Comparison of ENCODE assay signal across 8 mouse cellular contexts in the genomic region with DNA sequence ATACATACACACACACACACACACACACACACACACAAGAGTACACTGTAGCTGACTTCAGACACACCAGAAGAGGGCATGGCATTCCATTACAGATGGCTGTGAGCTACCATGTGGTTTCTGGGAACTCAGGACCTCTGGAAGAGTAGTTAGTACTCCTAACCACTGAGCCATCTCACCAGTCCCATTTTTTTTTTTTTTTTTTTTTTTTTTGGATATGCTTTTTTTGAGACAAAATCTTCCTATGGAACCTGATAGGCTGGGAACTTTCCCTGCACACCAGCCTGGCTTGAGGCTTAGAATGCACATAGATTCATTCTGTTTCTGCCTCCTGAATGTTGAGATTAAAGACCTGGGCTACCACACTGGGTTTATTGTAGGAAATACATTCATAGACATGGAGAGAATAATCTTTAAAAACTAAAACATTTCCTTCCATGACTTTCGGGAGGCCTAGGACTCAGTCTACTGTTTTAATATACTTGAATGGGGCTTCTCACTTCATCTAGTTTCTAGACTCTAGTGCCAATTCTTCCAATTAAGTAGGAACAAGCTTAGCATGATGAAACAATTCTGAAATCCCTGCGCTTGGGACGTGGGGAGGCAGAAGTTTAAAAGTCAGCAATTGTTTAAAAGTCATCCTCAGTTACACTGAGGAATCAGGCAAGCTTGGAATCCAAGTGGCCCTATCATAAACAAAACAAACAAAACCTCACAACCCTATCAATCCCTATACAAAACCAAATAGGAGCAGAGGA. TPM values are rescaled to one million over a fixed set of nuclear protein-coding genes. Genes with fewer than 3 reads are reported as not detected.
A peak's percentile ranks its signal among the peaks of the same experiment; 100 is the strongest.
DNase-seq lines count a peak whose midpoint lies in the region; ATAC-seq and TF ChIP-seq lines count a peak whose summit lies in the region.

No protein-coding gene starts in this region.

- no peak for DNase-seq in left cerebral cortex, adult 2 months (ENCODE audit: extremely low spot score in 1 of 2, low spot score in 2 of 2)
- no peak for DNase-seq in left cerebral cortex, postnatal 14 days (ENCODE audit: low spot score in 2 of 2)
- DNase-seq in limb, embryonic 10.5 days (ENCODE audit: low spot score), result no peak
- DNase-seq in right cerebral cortex, postnatal 4 days, result no peak
- no peak for DNase-seq in cerebellum, adult 9-11 months

- intact Hi-C loops in left cerebral cortex, adult 2 months (cut with DNase I), result no loop called here
- intact Hi-C loops in left cerebral cortex, postnatal 14 days (cut with DNase I), result no loop called here

- peak overlapping the region; percentile 58; the same call in 1 of the 2 replicates for H3K27ac ChIP-seq in left cerebral cortex, adult 2 months
- peak overlapping the region; percentile 96 for H3K27ac ChIP-seq in limb, embryonic 10.5 days
- H3K27ac ChIP-seq in neural tube, embryonic 13.5 days (replicated peaks), result no peak overlapping the region

- H3K36me3 ChIP-seq in limb, embryonic 10.5 days, result peaks cover 34% of the 10 kb centered on the region
- no peaks in the 10 kb centered on the region for H3K36me3 ChIP-seq in neural tube, embryonic 13.5 days

- H3K4me2 ChIP-seq in neural tube, embryonic 13.5 days, result peak overlapping the region; percentile 85

- peak overlapping the region; percentile 37; the same call in 1 of the 2 replicates for H3K4me3 ChIP-seq in left cerebral cortex, adult 2 months
- peak overlapping the region; percentile 97 for H3K4me3 ChIP-seq in limb, embryonic 10.5 days
- peak overlapping the region; percentile 75 for H3K4me3 ChIP-seq in neural tube, embryonic 13.5 days

- no peak for TF ChIP-seq CTCF in left cerebral cortex, adult 2 months (IDR thresholded peaks at IDR 0.05)

- no peaks in the 10 kb centered on the region for H3K27me3 ChIP-seq in limb, embryonic 10.5 days (ENCODE audit: low read depth, poor library complexity, severe bottlenecking)
- H3K27me3 ChIP-seq in neural tube, embryonic 13.5 days, result no peaks in the 10 kb centered on the region

- 25% methylated on average over 3 of the region's 3 CpGs for WGBS in limb, embryonic 10.5 days
- WGBS in neural tube, embryonic 13.5 days, result 14% methylated on average over 3 of the region's 3 CpGs

- peaks cover 18% of the 10 kb centered on the region for H3K4me1 ChIP-seq in limb, embryonic 10.5 days
- peaks cover 20% of the 10 kb centered on the region for H3K4me1 ChIP-seq in neural tube, embryonic 13.5 days (replicated peaks)

- peak overlapping the region; percentile 53; the same call in 1 of the 2 replicates for H3K9ac ChIP-seq in neural tube, embryonic 13.5 days

- peak; percentile 25 for ATAC-seq in erythroid progenitor cell, adult 5-6 weeks (replicated peaks; ENCODE audit: low FRiP score, poor library complexity, severe bottlenecking)
- ATAC-seq in neural tube, embryonic 13.5 days (ENCODE audit: low read depth), result peak; percentile 42
- ATAC-seq in megakaryocyte-erythroid progenitor cell, adult 5-6 weeks (replicated peaks; ENCODE audit: low FRiP score, low TSS enrichment, poor library complexity, severe bottlenecking), result no peak

- H3K9me3 ChIP-seq in limb, embryonic 10.5 days (replicated peaks), result no peaks in the 10 kb centered on the region
- H3K9me3 ChIP-seq in neural tube, embryonic 13.5 days, result no peaks in the 10 kb centered on the region

RNA-seq across cellular contexts. Expression of gene Tpx2, which starts 0.5 kb away (rescaled TPM):
- total RNA-seq in left cerebral cortex, adult 2 months (2021), result 1 to 10 TPM; 2.5 to 3.0 TPM
- total RNA-seq in left cerebral cortex, postnatal 14 days (2021), result 1 to 10 TPM; 2.6 to 3.0 TPM
- 326 and 338 TPM in 2 replicates for total RNA-seq in erythroid progenitor cell, adult 5-6 weeks (2015; ENCODE audit: low replicate concordance)
- 393 and 412 TPM in 2 replicates for total RNA-seq in erythroid progenitor cell, adult 5-6 weeks (2017; ENCODE audit: low replicate concordance)
- 141 and 147 TPM in 2 replicates for polyA plus RNA-seq in limb, embryonic 10.5 days (2016; fragmentation: Nextera tagmentation; extraction: Ambion mirVana)
- polyA plus RNA-seq in neural tube, embryonic 13.5 days (2015; fragmentation: Nextera tagmentation; extraction: Ambion mirVana), result 15.1 and 21.3 TPM in 2 replicates
- 51.9 and 52.3 TPM in 2 replicates for total RNA-seq in megakaryocyte-erythroid progenitor cell, adult 5-6 weeks (2014; fragmentation: Nextera tagmentation)
- 79.0 and 103 TPM in 2 replicates for total RNA-seq in megakaryocyte-erythroid progenitor cell, adult 5-6 weeks (2017)

RNA-seq across cellular contexts. Expression of gene Bcl2l1, which starts 15.7 kb away (rescaled TPM):
- 100 to 1,000 TPM; 133 to 135 TPM for total RNA-seq in left cerebral cortex, adult 2 months (2021)
- total RNA-seq in left cerebral cortex, postnatal 14 days (2021), result 100 to 1,000 TPM; 120 to 127 TPM
- 80.9 and 99.1 TPM in 2 replicates for total RNA-seq in erythroid progenitor cell, adult 5-6 weeks (2015; ENCODE audit: low replicate concordance)
- 76.9 and 94.9 TPM in 2 replicates for total RNA-seq in erythroid progenitor cell, adult 5-6 weeks (2017; ENCODE audit: low replicate concordance)
- polyA plus RNA-seq in limb, embryonic 10.5 days (2016; fragmentation: Nextera tagmentation; extraction: Ambion mirVana), result 90.1 and 103 TPM in 2 replicates
- polyA plus RNA-seq in neural tube, embryonic 13.5 days (2015; fragmentation: Nextera tagmentation; extraction: Ambion mirVana), result 151 and 153 TPM in 2 replicates
- 5.7 and 6.7 TPM in 2 replicates for total RNA-seq in megakaryocyte-erythroid progenitor cell, adult 5-6 weeks (2014; fragmentation: Nextera tagmentation)
- total RNA-seq in megakaryocyte-erythroid progenitor cell, adult 5-6 weeks (2017), result 3.7 and 11.8 TPM in 2 replicates

Comparison
In these comparisons a context has a peak if more than half of its experiments do, and no peak if none do; other contexts are left out.
1. H3K4me3 ChIP-seq: peak in every context shown above with its lines; median percentile 97 in limb, embryonic 10.5 days; 75 in neural tube, embryonic 13.5 days; 37 in left cerebral cortex, adult 2 months.
2. RNA of gene Tpx2, which starts 0.5 kb away (total RNA-seq): 326 to 412 TPM in erythroid progenitor cell, adult 5-6 weeks and 51.9 to 103 TPM in megakaryocyte-erythroid progenitor cell, adult 5-6 weeks; 2.5 to 3.0 TPM in left cerebral cortex, adult 2 months and 2.6 to 3.0 TPM in left cerebral cortex, postnatal 14 days; every median in the first group is over 10 times any median in the second.
3. RNA of gene Bcl2l1, which starts 15.7 kb away (total RNA-seq): 133 to 135 TPM in left cerebral cortex, adult 2 months, 120 to 127 TPM in left cerebral cortex, postnatal 14 days and 76.9 to 99.1 TPM in erythroid progenitor cell, adult 5-6 weeks; 3.7 to 11.8 TPM in megakaryocyte-erythroid progenitor cell, adult 5-6 weeks; every median in the first group is over 4 times any median in the second.